Mouse (Mus musculus): ENCODE results near the gene Cyb561d1. TPM values are rescaled to one million over a fixed set of nuclear protein-coding genes. Genes with fewer than 3 reads are reported as not detected.
"Not testable (repeated sequence)": the region's sequence is repeated elsewhere in the genome, so short reads cannot be mapped to it uniquely, and the experiment has no call there.

The Cyb561d1 gene
- 10 to 100 TPM; 20.6 to 21.4 TPM for total RNA-seq (2021)
- long read RNA-seq, experiment 1, full-length matches to known transcripts = 19 of 27 reads
- long read RNA-seq, experiment 1, partial matches to known transcripts = 0 of 27 reads
- long read RNA-seq, experiment 1, other reads (novel, unspliced or antisense) = 8 of 27 reads
- long read RNA-seq, experiment 2, full-length matches to known transcripts = 7 of 13 reads
- long read RNA-seq, experiment 2, partial matches to known transcripts = 0 of 13 reads
- long read RNA-seq, experiment 2, other reads (novel, unspliced or antisense) = 6 of 13 reads

- DNase-seq (ENCODE audit: low spot score in 2 of 2) = peak; percentile 82 to 91
Observed at GRCm38 (mm10) chr3:108200329-108201323, at the start of gene Cyb561d1. TSS of gene Cyb561d1 (minus strand) at chr3:108201212.

- DNase-seq (ENCODE audit: low spot score in 2 of 2) = no peak
Observed at GRCm38 (mm10) chr3:108246857-108247256, 45.8 kb upstream of the Cyb561d1 start.

- DNase-seq (ENCODE audit: low spot score in 2 of 2) = no peak
Observed at GRCm38 (mm10) chr3:108241243-108241839, 40.3 kb upstream of the Cyb561d1 start.

DNA sequence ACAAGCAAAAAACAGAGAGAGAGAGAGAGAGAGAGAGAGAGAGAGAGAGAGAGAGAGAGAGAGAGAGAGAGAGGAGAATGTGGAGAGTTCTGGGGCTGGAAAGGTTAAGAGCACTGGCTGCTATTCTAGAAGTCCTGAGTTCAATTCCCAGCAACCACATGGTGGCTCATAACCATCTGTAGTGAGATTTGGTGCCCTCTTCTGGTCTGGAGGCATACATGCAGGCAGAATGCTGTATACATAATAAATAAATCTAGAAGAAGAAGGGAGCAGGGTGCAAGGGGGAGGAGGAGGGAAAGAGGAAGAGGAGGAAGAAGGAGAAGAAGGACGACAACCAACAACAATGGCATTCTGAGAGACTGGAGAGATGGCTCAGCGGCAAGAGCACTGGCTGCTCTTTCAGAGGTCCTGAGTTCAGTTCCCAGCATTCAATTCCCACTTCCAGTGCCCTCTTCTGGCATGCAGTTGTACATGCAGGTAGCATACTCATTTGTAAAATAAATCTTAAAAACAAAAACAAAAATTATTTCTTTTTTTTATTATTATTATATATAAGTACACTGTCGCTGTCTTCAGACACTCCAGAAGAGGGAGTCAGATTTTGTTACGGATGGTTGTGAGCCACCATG, 36.6 kb upstream of the Cyb561d1 start:
- not testable (repeated sequence) for DNase-seq (ENCODE audit: low spot score in 2 of 2)

DNA sequence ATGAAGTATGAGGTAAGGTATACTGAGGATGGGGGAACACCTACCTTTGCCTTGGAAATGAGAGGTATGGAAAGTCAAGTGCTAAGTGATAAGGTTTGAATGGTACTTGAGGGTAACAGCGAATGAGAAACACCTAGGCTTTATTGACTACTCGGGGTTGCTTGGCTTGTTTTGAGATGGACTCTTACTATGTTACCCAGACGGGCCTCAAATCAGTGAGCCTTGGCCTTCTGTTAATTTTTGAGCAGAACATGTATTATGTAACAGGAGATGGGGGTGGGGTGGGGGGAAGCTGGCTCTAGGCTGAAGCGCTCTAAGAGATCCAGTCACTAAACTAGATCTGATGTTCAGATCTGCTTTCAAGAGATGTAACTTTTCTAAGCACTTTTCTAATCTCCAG, 30.6 kb upstream of the Cyb561d1 start:
- no peak for DNase-seq (ENCODE audit: low spot score in 2 of 2)

GRCm38 (mm10) chr3:108227521-108227920, 26.5 kb upstream of the Cyb561d1 start:
- DNase-seq (ENCODE audit: low spot score in 2 of 2) = no peak

DNA sequence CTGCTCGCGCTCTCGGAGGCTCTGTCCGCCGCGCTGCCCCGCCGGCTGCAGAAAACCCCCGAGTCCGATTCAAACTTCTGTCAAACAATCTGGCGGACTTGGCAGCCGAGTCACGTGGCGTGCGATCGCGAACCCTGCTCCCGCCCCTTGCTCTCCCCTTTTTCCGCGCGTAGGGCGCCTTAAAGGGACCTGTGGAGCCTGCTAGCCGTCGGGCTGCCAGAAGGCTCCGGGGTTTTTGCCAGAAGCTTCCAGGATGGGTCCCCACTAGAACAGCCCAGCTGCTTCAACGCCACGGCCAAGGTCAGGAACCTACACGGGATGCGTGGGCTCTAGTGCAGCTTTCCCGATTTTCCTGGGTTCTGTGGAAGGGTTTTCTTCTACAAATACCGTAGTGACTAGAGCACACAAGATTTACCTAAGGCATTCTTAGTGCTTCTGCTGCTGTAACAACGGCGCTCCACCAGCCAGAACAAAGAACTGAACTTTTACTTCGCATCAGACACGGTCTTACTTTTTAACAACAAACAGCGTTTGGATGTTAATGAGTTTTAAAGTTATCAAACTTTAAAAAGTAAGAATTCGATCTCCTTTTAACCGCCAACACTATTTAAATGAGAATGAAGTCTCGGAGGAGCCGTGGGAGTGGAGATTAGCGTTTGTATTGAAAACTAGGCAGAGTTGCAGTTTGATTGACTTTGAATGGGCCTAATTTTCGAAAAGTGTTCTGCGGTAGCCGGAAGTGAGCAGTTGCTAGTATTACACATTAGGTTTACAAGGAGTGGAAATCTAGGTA, 25.7 kb upstream of the Cyb561d1 start, which contains the start of gene Sypl2:
Gene Sypl2 (minus strand): TSS at position 91 of the 793 bp plus-strand sequence.
- DNase-seq (ENCODE audit: low spot score in 2 of 2) = no peak

DNA sequence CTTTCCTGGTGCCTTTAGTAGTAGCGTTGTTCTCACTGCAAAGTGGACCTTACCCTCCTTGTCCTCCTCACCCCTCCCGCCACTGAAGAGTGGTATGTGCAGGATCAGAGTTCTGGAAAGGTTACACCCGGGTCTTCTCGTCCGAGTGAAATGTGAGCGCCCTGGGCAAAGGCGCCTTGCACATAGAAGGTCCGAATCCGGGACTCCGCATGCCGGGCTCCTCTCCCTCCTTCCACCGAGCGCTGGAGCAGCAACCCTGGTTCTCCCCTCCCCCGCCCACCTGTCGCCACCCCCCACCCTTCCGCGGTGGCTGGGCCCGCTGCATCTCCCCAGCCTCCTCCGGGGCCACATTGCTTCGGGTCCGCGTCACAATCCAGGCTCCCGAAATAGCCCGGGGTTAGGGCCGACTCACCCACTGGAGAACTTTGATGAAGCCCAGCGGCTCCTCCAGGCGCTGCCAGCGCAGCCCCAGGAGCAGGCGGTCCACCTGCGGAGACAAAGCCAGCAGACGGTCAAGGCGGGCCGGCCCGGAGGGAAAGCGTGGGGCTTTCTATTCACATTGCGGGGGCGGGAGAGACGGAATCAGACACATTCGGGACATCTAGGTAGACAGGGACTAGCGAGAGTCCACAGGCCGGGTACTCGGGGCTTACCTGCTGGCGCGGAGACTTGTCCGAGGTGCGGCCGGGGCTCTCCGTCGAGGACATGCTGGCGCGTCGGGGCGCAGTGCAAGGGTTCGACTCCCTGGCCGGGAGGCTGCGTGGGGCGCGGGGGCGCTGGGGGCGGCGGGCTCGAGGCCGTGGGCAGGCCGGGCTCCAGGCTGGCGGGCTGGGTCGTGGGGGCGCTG, 24.9 kb upstream of the Cyb561d1 start:
- no peak for DNase-seq (ENCODE audit: low spot score in 2 of 2)

DNA sequence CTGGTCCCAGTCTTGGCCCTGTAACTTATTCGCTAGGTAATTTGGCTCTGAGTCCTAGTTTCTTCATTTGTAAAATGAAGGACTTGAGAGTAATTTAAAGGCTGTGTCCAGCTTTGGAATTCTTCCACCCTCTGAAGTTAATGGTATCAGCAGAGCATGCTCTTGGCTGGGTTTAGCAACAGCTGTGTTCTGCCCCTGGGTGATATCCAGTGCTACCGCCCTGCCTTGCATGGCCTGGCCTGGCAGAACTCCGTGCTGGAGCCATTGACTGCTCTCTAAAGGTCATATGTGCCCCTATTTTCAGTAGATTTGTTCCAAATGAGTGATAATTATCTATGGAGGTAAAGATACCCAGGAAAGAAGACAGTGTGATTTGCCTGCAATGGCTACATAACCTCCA, 19.6 kb upstream of the Cyb561d1 start:
- no peak for DNase-seq (ENCODE audit: low spot score in 2 of 2)

- no peak for DNase-seq (ENCODE audit: low spot score in 2 of 2)
Observed at GRCm38 (mm10) chr3:108214734-108215133, 13.7 kb upstream of the Cyb561d1 start.

DNA sequence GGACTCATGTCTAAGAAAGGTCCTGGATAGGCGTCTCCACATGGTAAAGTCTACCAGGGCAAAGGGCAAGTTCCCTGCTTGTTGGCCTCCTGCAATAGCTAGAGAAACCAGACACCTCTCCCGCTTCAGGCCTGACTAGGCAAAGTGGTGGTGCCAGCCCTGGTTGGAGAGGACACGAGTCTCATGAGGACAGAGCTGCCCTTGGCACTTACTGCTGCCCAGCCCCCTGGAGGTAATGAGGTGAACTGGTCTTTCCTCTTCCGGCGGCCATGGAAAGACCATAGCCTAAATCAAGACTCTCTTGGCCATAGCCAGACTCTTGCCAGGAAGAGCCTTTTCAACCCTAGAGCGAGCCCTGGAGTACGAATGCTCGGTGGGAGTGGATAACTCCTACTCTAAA, 11.4 kb upstream of the Cyb561d1 start:
- no peak for DNase-seq (ENCODE audit: low spot score in 2 of 2)

DNA sequence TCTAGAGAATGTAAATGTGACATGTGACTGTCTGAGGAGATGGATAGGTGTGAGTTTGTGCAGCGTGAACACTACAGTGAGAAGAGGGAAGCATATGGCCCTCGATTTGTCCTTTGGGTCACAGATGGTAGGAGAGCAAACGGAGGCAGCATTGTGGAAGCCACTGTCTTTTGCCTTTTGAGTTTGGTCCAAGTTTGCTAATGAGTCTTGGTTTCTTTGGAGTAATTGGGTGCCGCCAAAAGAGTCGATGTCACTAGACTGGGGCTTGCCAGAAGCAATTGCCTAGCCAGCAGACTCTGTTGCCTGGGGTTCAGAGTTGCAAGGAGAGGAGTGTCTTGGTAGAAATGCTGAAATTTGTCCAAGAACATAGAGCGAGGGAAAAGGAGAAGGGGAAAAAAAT, 10.8 kb upstream of the Cyb561d1 start:
- no peak for DNase-seq (ENCODE audit: low spot score in 2 of 2)

GRCm38 (mm10) chr3:108210771-108211139, 9.7 kb upstream of the Cyb561d1 start, which contains the start of gene Atxn7l2:
TSS of gene Atxn7l2 (minus strand) at chr3:108210934.
- DNase-seq (ENCODE audit: low spot score in 2 of 2) = peak; percentile 69 to 80

- DNase-seq (ENCODE audit: low spot score in 2 of 2) = peak; percentile 92 to 95
Observed at GRCm38 (mm10) chr3:108209946-108210770, 9.1 kb upstream of the Cyb561d1 start.

DNA sequence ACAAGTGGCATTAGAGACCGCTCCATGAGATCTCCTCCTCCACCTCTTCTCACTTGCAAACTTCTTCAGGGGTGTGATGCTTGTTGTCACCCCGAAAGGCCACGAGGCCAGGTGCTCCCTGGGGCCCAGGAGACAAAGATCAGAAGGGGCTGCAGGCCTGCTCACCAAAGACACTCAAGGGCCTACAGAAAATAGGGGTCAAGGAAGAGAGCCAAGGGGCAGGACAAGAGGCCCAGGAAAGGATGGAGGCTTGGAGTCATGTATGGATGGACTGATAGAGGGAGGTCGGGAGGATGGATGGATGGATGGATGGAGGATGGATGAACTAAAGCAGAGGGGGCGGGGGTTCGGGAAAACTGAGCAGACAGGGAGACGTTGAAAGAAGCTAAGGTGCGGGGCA, 8.5 kb upstream of the Cyb561d1 start:
- DNase-seq (ENCODE audit: low spot score in 2 of 2) = no peak

DNA sequence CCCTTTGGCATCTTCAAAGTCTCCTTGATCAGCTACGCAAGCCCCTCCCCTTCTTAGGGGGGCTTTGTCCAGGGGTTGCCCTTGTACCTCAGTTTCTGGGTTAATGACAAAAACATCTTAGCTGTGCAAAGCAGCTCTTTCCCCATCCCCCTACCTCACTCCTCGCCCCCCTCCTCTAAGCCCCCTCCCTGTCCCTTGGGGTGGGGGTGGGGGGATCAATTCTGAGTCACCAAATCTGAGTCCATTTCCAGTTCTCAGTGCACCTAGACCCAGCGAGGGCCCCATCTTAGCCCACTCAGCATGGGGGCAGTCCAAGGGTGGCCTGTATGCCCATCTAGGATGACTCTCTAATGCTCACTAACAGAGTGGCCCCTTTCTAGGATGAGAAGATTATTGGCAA, 8.0 kb upstream of the Cyb561d1 start:
- DNase-seq (ENCODE audit: low spot score in 2 of 2) = no peak

DNA sequence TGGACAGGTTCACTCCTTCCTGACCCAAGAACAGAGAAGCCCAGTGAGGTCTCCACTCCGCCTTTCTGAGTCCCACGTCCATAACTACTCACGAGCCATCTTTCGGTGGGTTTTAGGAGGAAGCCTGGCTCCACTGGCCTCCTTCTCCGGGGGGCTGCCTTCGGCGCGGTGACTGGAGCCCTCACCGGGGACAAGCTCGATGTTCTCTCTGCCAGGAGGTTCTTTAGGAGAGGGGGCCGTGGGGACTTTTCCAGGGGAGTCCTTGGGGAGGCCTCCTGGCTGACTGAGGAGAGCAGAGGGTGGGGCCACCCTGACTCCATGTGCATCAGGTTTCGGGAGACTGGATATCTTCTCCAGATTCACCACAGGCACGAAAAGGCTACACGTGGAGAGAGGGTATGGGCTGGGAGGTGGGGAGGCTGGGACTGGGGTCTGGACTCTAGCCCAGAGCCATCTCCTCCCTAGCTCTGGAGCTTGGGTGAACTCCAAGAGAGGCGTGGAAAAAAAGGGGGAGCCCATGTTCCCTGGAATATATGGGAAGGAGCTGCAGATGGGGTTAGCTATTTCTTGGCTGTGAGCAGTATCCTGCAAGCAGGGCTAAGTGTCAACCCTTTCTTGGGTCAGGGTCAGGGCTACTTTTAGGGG, 5.8 kb upstream of the Cyb561d1 start:
- DNase-seq (ENCODE audit: low spot score in 2 of 2) = no peak

DNA sequence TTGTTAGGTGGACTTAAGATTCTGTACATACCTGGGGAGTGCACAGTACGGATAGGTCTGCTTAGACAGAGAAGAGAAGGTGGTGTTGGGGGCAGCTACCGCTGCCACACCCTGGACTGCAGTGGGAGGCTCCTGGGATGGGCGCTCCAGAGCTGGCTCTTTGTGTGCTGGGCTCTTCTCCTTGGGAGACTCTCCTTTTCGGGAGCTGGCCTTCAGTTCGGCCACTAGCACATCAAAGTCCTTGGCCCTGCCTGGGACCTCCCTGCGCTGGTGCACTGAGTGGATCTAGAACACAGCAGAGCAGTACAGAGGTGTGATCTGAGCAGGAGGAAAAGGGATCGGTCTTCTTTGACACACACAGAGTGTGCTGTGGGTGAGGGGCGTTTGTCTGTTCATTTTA, 4.6 kb upstream of the Cyb561d1 start:
- no peak for DNase-seq (ENCODE audit: low spot score in 2 of 2)
